Mouse (Mus musculus): ENCODE results near the gene Fam45a.
A peak's percentile ranks its signal among the peaks of the same experiment; 100 is the strongest.
"Not testable (repeated sequence)": the region's sequence is repeated elsewhere in the genome, so short reads cannot be mapped to it uniquely, and the experiment has no call there.

Gene Fam45a

GRCm38 (mm10) chr19:60843324-60843723 is 31.9 kb downstream of the Fam45a start:
- DNase-seq (ENCODE audit: low spot score in 2 of 2) = no peak

GRCm38 (mm10) chr19:60845731-60846130 is 34.3 kb downstream of the Fam45a start:
- DNase-seq (ENCODE audit: low spot score in 2 of 2) = no peak

GRCm38 (mm10) chr19:60860868-60861700 is 49.7 kb downstream of the Fam45a start, which contains the start of gene Sfxn4:
Gene Sfxn4 (minus strand): TSS chr19:60861479.
- DNase-seq (ENCODE audit: low spot score in 2 of 2) = peak; percentile 89 to 94

- not testable (repeated sequence) for DNase-seq (ENCODE audit: low spot score in 2 of 2)
These were observed 54.8 kb downstream of the Fam45a start for GRCm38 (mm10) chr19:60866169-60866568.

GRCm38 (mm10) chr19:60870489-60870888 is 59.1 kb downstream of the Fam45a start:
- no peak for DNase-seq (ENCODE audit: low spot score in 2 of 2)

GRCm38 (mm10) chr19:60871366-60871765 is 60.0 kb downstream of the Fam45a start:
- DNase-seq (ENCODE audit: low spot score in 2 of 2) = no peak

- no peak for DNase-seq (ENCODE audit: low spot score in 2 of 2)
These were observed 60.9 kb downstream of the Fam45a start for GRCm38 (mm10) chr19:60872272-60872671.

GRCm38 (mm10) chr19:60873501-60873900 is 62.1 kb downstream of the Fam45a start:
- DNase-seq (ENCODE audit: low spot score in 2 of 2) = peak in 1 of 2 experiments; percentile 36

GRCm38 (mm10) chr19:60874064-60874694 is 62.8 kb downstream of the Fam45a start, which contains the start of gene Prdx3:
Gene Prdx3 (minus strand): TSS chr19:60874556.
- DNase-seq (ENCODE audit: low spot score in 2 of 2) = peak; percentile 89 to 93

GRCm38 (mm10) chr19:60883129-60883528 is 71.7 kb downstream of the Fam45a start:
- peak; percentile 20 to 30 for DNase-seq (ENCODE audit: low spot score in 2 of 2)
